Mouse (Mus musculus) spleen, adult 12 weeks (tissue): ENCODE measurements around the gene Chd1.
A peak's percentile ranks its signal among the peaks of the same experiment; 100 is the strongest.
"Not testable (repeated sequence)": the region's sequence is repeated elsewhere in the genome, so short reads cannot be mapped to it uniquely, and the experiment has no call there.

ENCODE experiments used
- DNase-seq: peaks from one replicate; pipeline ENCODE4 v3.0.0; 2022; ENCODE audit warnings: low spot score

Gene Chd1

GRCm38 (mm10) chr17:15737346-15737917 is 32.7 kb downstream of the Chd1 start:
- no peak for DNase-seq

DNA sequence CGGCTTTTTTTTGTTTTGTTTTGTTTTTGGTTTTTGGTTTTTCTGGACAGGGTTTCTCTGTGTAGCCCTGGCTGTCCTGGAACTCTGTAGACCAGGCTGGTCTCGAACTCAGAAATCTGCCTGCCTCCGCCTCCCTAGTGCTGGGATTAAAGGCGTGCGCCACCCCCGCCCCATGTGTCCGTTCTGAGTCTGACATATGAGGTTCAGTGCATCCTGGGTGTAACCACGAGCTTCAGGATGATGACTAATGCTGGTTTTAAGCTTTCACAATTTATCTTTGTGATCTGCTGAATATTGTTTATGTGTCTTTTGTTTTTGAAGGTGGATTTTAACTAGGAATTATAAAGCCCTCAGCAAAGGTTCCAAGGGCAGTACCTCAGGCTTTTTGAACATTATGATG is 37.1 kb downstream of the Chd1 start:
- no peak for DNase-seq

- DNase-seq, result no peak
These were observed 38.2 kb downstream of the Chd1 start for GRCm38 (mm10) chr17:15742953-15743352.

DNA sequence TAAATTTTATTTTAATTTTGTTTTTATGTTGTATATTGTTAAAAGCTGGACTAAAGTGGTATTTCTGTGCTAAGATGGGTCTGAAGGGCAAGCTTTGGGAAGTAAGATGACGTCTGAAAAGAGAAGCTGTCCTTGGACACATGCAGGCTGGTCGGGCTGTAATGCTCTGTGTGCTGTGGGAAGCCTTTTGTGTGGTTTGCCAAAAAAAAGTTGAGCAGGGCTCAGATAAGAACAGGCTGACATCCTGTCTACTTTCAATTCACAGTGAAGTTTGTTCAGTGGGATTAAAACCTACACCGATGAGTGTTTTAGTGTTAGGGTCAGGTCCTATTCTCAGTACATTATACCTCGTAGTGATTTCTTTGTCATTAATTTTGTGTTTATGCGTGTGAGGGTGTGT is 38.6 kb downstream of the Chd1 start:
- DNase-seq, result no peak

DNA sequence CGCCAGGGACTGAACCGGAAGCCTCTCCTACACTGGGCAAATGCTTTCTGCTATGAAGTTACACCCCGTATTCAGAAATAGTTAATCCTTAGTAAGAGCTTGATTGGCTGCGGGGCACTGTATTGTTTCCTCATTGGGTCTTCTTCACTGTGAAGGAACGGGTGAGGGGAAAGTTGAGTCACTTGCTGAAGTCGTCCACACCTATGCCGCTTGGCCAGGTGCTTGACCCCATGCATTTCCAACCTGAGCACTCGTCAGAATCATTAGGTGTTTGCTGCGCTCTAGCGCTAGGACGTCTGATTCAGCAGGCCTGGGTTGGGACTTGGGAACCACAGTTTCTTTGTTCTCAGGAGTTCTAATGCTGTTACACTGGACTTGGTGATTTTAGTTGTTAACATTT is 41.9 kb downstream of the Chd1 start:
- no peak for DNase-seq

GRCm38 (mm10) chr17:15748022-15748421 is 43.3 kb downstream of the Chd1 start:
- DNase-seq, result no peak

DNA sequence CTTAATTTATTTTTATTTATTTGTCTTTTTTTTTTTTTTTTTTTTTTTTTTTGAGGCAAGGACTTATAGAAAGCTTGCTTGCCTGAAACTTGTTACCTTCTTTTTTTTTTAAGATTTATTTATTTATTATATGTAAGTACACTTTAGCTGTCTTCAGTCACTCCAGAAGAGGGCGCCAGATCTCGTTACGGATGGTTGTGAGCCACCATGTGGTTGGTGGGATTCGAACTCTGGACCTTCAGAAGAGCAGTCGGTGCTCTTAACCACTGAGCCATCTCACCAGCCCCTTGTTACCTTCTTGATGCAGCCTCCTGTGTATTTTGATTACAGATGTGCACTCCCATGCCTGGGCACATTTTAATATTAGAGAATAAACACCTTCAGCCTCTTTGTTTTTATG is 46.5 kb downstream of the Chd1 start:
- DNase-seq, result not testable (repeated sequence)

DNA sequence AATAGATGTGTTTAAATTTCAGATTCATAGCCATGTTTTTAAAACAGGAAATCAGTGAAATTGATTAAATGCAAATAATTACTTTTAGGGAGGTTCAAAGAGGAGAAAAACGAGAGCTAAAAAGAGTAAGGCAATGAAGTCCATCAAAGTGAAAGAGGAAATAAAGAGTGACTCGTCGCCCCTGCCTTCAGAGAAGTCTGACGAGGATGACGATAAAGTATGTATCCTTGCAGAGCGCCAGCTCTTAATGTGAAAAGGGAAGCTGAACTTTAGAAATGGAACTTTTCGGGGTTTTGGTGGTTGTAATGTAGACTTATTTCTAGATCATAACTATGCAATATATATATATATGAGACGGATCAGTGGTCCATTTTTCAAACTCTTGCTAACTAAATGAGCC is 56.4 kb downstream of the Chd1 start:
- DNase-seq, result no peak

DNA sequence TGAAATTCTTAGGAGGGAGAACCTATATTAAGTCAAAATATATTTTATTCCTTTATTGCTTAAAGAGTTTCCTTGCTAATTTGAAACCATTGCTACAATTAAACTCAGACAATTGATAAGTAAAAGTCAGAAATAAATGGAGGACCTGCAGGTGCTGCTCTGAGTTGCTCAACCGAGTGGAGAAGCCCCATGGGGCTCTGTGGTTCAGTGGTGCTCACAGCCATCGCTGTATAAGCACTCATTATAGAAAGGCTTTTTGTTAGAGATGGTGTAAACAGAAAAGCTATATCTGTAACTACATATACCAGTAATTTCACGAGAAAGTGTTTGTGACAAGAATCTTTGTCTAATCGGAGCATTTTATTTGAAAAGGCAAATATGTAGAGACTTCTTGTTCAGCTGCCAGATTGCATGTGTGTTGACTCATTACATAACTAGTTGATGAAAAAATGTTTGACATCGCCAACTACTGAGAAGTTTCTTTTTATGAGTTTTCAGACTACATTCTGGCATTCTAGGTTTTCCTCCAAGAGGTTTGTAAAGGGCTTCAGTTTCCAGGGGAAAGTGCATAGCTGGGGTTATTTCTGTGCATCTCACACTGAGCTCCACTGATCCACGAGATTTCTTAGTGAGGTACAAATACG is 64.4 kb downstream of the Chd1 start:
- DNase-seq, result no peak

DNA sequence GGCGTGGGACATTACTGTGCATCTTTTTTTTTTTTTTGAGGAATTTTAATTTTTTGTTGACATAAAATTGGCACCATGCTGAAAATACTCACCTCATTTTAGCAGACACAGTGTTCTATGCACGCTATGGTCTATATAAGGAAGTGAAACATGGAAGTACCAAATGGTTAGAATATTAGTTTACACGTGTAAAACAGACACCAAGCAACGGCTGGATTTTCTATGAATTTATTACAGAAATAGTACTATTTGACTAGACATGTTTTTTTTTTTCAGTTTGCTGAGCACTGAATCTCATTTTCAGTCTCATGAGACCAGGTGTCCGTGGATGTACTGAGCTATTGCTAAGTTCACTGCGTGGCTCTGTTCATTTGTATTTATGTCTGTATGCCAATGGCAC is 69.2 kb downstream of the Chd1 start:
- DNase-seq, result no peak

DNA sequence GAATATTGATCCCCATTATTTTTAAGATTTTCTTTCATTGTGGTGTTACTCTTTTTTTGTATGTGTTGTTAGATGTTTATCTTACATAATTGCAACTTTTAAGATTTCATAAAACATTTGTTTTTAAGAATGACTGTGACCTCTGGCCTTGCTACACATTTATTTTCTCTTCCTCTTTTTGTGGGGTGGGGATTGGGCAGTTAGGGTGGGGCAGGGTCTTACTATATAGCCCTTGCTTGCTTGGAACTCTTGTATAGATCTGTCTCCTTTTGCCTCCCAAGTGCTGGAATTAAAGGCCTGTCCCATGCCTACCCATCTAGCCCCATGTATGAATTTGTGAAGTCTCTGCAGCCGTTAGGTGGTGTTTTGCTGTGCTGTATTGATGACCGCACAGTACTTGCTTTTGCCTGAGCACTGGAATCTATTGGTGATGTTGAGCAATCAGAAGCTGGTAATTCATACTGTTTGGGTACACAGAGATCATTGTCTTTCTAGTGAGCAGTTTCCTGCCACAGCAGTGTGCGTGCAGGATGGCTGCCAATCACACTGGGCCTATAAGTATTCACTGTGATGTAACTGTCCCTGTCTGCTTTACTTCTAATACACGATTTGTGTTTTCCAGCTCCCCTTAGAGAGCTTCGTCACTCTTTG is 69.9 kb downstream of the Chd1 start:
- no peak for DNase-seq

GRCm38 (mm10) chr17:15776349-15776748 is 71.6 kb downstream of the Chd1 start:
- no peak for DNase-seq

GRCm38 (mm10) chr17:15777979-15778378 is 73.2 kb downstream of the Chd1 start:
- DNase-seq, result peak; percentile 4

DNA sequence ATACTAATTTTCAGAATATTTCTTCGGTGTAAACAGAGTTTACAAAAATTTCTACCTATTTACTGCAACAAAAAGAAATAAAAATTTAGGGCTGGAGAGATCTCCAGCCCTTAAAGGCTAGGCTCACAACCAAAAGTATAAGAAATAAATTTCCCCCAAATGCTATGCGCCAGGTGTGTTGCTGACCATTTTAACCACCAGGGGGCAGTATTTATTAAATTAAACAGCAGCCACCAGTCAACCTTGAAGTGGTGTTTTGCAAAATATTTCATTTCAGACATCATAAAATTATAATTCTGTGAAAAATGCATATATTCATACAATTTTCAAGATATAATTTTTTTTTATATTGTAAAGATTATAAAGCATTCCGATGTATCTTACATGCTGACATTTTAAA is 82.3 kb downstream of the Chd1 start:
- no peak for DNase-seq

- DNase-seq, result no peak
These were observed 85.9 kb downstream of the Chd1 start for GRCm38 (mm10) chr17:15790716-15791115.

- no peak for DNase-seq
These were observed 94.5 kb downstream of the Chd1 start for GRCm38 (mm10) chr17:15799195-15799793.

GRCm38 (mm10) chr17:15804008-15804812 is 99.4 kb downstream of the Chd1 start:
- no peak for DNase-seq

DNA sequence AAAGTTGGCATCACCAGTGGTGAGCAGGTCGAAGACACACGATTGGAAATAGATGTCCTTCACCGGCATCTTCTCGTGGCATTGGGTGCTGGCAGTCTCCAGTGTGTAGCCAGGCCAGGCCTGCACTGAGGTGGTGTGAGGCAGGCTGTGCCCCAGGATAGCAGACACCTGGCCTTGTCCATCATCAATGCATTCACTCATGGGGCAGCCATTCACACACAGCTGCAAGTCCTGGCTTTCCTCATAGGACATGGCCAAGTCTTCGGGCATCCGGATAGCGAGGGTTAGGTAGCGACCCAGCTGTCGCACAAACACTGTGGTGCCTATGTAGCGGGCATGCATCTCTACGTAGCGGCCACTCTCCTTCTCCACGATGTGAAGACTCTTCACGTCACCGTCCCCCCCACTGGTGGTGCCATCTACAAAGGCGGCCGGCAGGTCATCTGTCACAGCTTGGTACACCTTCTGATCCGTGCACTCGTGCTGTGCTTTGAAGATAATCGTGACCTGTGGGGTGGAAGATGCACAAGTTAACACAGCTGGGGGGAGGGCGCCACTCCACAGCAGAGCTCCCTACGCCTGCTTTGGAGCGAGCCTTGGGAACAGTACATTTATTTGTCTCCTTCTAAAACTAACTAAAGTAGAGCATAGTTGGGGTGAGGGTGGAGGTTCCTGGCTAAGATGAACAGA is 102.7 kb downstream of the Chd1 start:
- no peak for DNase-seq

GRCm38 (mm10) chr17:15808015-15808414 is 103.2 kb downstream of the Chd1 start:
- DNase-seq, result no peak

- no peak for DNase-seq
These were observed 104.0 kb downstream of the Chd1 start for GRCm38 (mm10) chr17:15808468-15809374.

DNA sequence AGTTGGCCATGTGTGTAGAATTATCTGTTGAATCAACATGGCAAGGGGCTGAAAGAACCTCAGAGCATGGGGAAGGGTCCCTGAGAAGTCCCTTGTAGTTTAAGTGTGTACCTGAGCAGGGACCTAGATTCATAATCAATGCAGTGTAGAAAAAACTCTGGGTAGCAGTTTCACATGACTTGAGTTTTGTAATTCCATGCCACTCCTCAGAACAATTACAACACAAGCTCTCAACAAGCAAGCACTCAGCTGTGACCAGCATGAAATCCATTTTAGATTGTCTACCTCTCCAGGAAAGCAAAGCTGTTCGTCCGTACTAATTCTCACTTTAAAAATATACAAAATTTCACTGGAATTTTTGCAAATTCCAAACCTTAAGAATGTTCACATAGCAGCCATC is 105.2 kb downstream of the Chd1 start:
- no peak for DNase-seq
